Mouse (Mus musculus) kidney, postnatal 10 days (tissue): Measurements from ENCODE around the gene Bnip1.

Source experiments
- DNase-seq: peaks from one replicate; pipeline ENCODE4 v3.0.0; 2021; ENCODE audit warnings: mixed read lengths

Bnip1 gene

GRCm38 (mm10) chr17:26780750-26781571 is at the start of gene Bnip1:
TSS of gene Bnip1 (plus strand) at chr17:26781066.
- peak; percentile 89 for DNase-seq

GRCm38 (mm10) chr17:26742581-26742980 is 38.3 kb upstream of the Bnip1 start:
- no peak for DNase-seq

GRCm38 (mm10) chr17:26743294-26743693 is 37.6 kb upstream of the Bnip1 start:
- DNase-seq: no peak

- DNase-seq: no peak
Measured at GRCm38 (mm10) chr17:26749975-26750374, 30.9 kb upstream of the Bnip1 start.

GRCm38 (mm10) chr17:26752297-26752696 is 28.6 kb upstream of the Bnip1 start:
- DNase-seq: no peak

- DNase-seq: no peak
Measured at GRCm38 (mm10) chr17:26753476-26753875, 27.4 kb upstream of the Bnip1 start.

GRCm38 (mm10) chr17:26767100-26767753 is 13.6 kb upstream of the Bnip1 start:
- DNase-seq: no peak

GRCm38 (mm10) chr17:26767754-26768124 is 13.1 kb upstream of the Bnip1 start:
- DNase-seq: no peak

- no peak for DNase-seq
Measured at GRCm38 (mm10) chr17:26776211-26776610, 4.7 kb upstream of the Bnip1 start.

- no peak for DNase-seq
Measured at GRCm38 (mm10) chr17:26778001-26778400, 2.9 kb upstream of the Bnip1 start.

GRCm38 (mm10) chr17:26778430-26779100 is 2.3 kb upstream of the Bnip1 start:
- DNase-seq: no peak

- DNase-seq: no peak
Measured at GRCm38 (mm10) chr17:26779471-26779870, 1.4 kb upstream of the Bnip1 start.

GRCm38 (mm10) chr17:26781610-26782043 is 761 bp downstream of the Bnip1 start:
- peak; percentile 16 for DNase-seq

GRCm38 (mm10) chr17:26784525-26784924 is 3.7 kb downstream of the Bnip1 start:
- no peak for DNase-seq

GRCm38 (mm10) chr17:26786586-26786985 is 5.7 kb downstream of the Bnip1 start:
- no peak for DNase-seq

- no peak for DNase-seq
Measured at GRCm38 (mm10) chr17:26788986-26789385, 8.1 kb downstream of the Bnip1 start.

- no peak for DNase-seq
Measured at GRCm38 (mm10) chr17:26789460-26790268, 8.8 kb downstream of the Bnip1 start.

GRCm38 (mm10) chr17:26790269-26791214 is 9.7 kb downstream of the Bnip1 start:
- no peak for DNase-seq

- DNase-seq: no peak
Measured at GRCm38 (mm10) chr17:26791580-26791979, 10.7 kb downstream of the Bnip1 start.

GRCm38 (mm10) chr17:26792096-26792495 is 11.2 kb downstream of the Bnip1 start:
- no peak for DNase-seq

- no peak for DNase-seq
Measured at GRCm38 (mm10) chr17:26793068-26793765, 12.4 kb downstream of the Bnip1 start.
